Mouse (Mus musculus): ENCODE measurements around the gene Lrrc2.

DNA sequence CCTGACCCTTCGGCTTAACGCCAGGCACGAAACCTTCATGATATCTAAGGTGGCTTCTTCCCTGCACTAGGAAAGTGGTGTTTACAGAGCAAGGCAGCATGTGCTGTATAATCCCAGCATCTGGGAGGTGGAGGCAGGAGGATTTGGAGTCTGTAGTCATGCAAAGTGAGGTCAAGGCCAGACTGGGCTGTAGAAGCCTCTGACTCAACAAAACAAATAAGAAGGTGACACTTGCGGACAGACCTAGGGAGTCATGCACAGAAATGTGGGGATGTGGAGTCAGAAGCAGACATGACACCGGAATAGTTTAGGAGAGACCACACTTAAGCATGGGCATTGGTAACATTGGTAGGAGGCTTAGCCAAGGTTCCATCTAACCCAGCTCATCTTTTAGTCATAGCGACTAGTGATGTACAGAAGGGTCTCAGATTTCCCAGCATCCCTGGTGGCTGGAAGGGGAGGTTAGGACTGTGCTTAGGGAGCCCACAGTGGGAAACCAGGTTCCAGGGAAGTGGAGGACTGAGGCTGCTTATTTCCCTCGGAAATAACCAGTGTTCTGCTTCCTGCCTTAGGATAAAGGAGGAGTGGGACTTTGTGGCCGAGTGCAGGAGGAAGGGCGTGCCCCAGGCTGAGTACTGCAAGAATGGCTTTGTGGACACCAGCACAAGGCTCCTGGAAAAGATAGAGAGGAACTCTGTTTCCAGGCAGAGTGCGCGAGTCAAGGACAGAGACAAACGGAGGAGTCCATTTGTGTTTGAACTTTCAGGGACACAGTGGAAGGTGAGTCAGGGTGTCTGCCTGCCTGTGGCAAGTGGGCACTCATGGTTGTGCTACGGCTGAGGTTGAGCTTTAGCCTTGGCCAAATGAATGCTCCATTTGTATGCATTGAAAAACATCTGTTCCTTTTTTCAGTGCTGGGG lies 9.1 kb downstream of the Lrrc2 start:
- no peak for TF ChIP-seq EP300 (IDR thresholded peaks at IDR 0.05; ENCODE audit: low read depth)
- no peak for TF ChIP-seq CTCF (IDR thresholded peaks at IDR 0.05; ENCODE audit: low read depth)

Data from heart, postnatal 0 days (tissue).